Mouse (Mus musculus) kidney, embryonic 16.5 days (tissue): Measurements from ENCODE around the gene Gm20388. TPM values are rescaled to one million over a fixed set of nuclear protein-coding genes. Genes with fewer than 3 reads are reported as not detected.
A peak's percentile ranks its signal among the peaks of the same experiment; 100 is the strongest.

Experiments used
- ATAC-seq: fragments of 200-750 bp; cut with Nextera tagmentation; 2 replicates; pipeline ENCODE4 v1.8.0; 2017; ENCODE audit warnings: moderate TSS enrichment; ENCODE audit not compliant: low FRiP score, low TSS enrichment
- H3K27ac ChIP-seq: fragments of 300-500 bp; sonication (generic); 2 replicates; pipeline ENCODE4 v1.5.1; 2014; ENCODE audit warnings: low read length
- H3K27me3 ChIP-seq: fragments of 300-500 bp; sonication (generic); 2 replicates; pipeline ENCODE4 v1.6.1; 2014; ENCODE audit warnings: low read length, control low read depth, mixed read lengths; ENCODE audit not compliant: insufficient read depth
- H3K36me3 ChIP-seq: fragments of 300-500 bp; sonication (generic); 2 replicates; pipeline ENCODE4 v1.6.1; 2014; ENCODE audit warnings: low read length, control low read depth, mixed read lengths; ENCODE audit not compliant: insufficient read depth
- H3K4me1 ChIP-seq: fragments of 300-500 bp; sonication (generic); 2 replicates; pipeline ENCODE4 v1.6.1; 2014; ENCODE audit warnings: low read length, control low read depth, mixed read lengths; ENCODE audit not compliant: insufficient read depth
- H3K4me2 ChIP-seq: fragments of 300-500 bp; sonication (generic); replicated peaks from 2 replicates; pipeline ENCODE4 v1.6.1; 2014; ENCODE audit warnings: low read depth, low read length
- H3K4me3 ChIP-seq: fragments of 300-500 bp; sonication (generic); 2 replicates; pipeline ENCODE4 v1.5.1; 2014; ENCODE audit warnings: mild to moderate bottlenecking, low read length
- H3K9ac ChIP-seq: fragments of 300-500 bp; sonication (generic); replicated peaks from 2 replicates; pipeline ENCODE4 v1.6.1; 2014; ENCODE audit warnings: low read length
- H3K9me3 ChIP-seq: fragments of 300-500 bp; sonication (generic); 2 replicates; pipeline ENCODE4 v1.6.1; 2016; ENCODE audit warnings: low read length, control low read depth
- WGBS: fragments of 180-500 bp; shearing (Covaris S2); extraction: QIAGEN DNeasy Blood & Tissue Kit; methylation state at CpG from one replicate; pipeline ENCODE4 v1.1.7; 2014; 5-methylcytosine and 5-hydroxymethylcytosine counted together
- polyA plus RNA-seq: library from polyadenylated mRNA; unstranded; fragments of >200 nt; fragmentation: Nextera tagmentation; extraction: Ambion mirVana; gene quantifications from 2 replicates; pipeline ENCODE4 v1.2.1, GENCODE M21; 2015

Gene Gm20388
- polyA plus RNA-seq, 1 experiment from 2014 or later: 7.7 TPM

DNA sequence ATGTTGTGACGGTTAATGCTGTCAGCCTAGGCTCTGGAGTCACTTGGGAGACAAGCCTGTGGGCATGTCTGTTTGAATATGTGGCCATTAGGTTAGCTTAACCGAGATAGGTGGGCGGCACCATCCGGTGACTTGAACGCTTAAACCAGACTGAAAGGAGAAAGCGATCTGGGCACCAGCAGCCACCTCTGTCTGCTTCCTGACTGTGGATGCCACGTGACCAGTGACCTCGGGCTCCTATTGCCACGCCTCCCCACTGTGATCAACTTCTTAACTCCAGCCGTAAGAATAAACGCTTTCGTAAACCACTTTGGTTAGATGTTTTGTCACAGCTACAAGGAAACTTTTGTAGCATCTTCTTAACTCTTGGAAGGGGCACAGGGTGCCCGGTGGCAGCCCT is 2158.0 kb downstream of the Gm20388 start:
- Histone ChIP-seq H3K4me1 (peaks cover 10% of the 10 kb centered on the region; the same call in 1 of the 2 replicates), H3K4me3 (no peak overlapping the region), H3K9ac (no peak overlapping the region), H3K9me3 (no peaks in the 10 kb centered on the region), H3K36me3 (no peaks in the 10 kb centered on the region), H3K27me3 (no peaks in the 10 kb centered on the region), H3K27ac (no peak overlapping the region), H3K4me2 (no peak overlapping the region)
- ATAC-seq: no peak
- WGBS: 76% methylated on average over 13 of the region's 13 CpGs

DNA sequence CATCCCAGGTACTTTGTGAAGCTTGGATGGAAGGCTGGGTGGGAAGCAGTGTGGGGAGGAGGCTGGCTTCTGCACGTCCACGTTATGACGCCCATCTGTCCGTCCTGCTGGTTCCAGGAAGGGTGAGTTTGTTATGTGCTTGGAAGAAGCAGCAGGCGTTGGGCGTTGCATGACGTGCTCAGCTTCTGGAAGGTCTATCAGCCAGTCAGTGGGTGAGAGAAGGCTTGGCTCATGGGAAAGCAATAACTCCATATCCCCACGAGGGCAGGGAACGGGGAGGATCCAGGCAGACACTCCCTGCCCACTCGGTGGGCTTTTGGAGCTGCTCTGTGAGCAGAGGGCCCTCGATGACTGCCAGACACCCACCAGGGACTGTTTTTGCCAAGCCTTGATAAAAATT is 2158.6 kb downstream of the Gm20388 start:
- Histone ChIP-seq H3K27ac (no peak overlapping the region), H3K36me3 (no peaks in the 10 kb centered on the region), H3K9ac (no peak overlapping the region), H3K27me3 (no peaks in the 10 kb centered on the region), H3K4me1 (peaks cover 10% of the 10 kb centered on the region; the same call in 1 of the 2 replicates), H3K9me3 (no peaks in the 10 kb centered on the region), H3K4me3 (no peak overlapping the region), H3K4me2 (no peak overlapping the region)
- no peak for ATAC-seq
- 75% methylated on average over 11 of the region's 11 CpGs for WGBS

DNA sequence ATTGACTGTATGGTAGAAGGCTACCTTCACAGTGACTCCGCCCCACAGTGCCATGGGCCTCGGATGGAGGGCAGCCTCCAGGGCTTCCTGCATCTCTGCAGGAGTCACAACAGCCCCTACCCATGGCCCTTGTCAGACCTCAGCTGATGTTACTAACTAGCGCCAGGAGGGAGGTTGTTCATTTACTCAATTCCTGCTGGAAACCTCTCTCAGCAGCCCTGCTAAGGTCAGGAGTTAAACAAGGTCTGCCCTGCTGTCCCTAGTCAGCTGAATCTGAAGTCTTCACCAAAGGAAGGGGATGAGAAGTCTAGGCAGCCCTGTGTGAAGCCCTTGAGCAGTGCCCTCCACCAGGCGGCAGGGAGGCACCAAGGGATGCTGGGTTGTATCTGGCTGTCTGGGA is 2160.6 kb downstream of the Gm20388 start:
- no peaks in the 10 kb centered on the region for H3K9me3 ChIP-seq
- peaks cover 9% of the 10 kb centered on the region; the same call in 1 of the 2 replicates for H3K4me1 ChIP-seq
- ATAC-seq: 0 out of 2 replicates have a peak, but pooled peaks have one; percentile 24
- no peak overlapping the region for H3K9ac ChIP-seq
- H3K27ac ChIP-seq: no peak overlapping the region
- 62% methylated on average over 4 of the region's 4 CpGs for WGBS
- no peaks in the 10 kb centered on the region for H3K27me3 ChIP-seq
- no peaks in the 10 kb centered on the region for H3K36me3 ChIP-seq
- no peak overlapping the region for H3K4me3 ChIP-seq
- no peak overlapping the region for H3K4me2 ChIP-seq

DNA sequence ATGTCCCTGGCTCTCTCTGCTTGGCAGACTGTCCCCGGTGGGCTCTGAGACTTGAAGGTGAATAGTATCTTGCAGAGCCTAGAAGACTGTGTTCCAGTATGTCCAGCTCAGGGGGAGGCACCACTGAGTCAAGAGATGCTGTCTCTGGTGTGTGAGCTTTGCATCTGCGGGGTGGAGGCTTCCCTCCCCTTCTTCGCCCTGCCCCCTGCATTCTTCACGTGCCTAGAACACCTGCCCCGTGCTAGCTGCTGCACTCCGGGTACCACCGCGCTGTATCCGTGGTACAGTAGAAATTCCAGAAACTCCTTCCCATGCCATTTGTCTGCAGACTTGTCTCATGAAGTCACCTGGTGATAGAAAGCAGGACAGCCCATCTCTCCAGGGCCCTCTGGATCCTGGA is 2163.3 kb downstream of the Gm20388 start:
- Histone ChIP-seq H3K9me3 (no peaks in the 10 kb centered on the region), H3K36me3 (no peaks in the 10 kb centered on the region), H3K27ac (no peak overlapping the region), H3K4me1 (peaks cover 3% of the 10 kb centered on the region; the same call in 1 of the 2 replicates), H3K9ac (no peak overlapping the region), H3K27me3 (no peaks in the 10 kb centered on the region; the same call in 1 of the 2 replicates), H3K4me2 (no peak overlapping the region), H3K4me3 (no peak overlapping the region)
- 73% methylated on average over 9 of the region's 9 CpGs for WGBS
- no peak for ATAC-seq

DNA sequence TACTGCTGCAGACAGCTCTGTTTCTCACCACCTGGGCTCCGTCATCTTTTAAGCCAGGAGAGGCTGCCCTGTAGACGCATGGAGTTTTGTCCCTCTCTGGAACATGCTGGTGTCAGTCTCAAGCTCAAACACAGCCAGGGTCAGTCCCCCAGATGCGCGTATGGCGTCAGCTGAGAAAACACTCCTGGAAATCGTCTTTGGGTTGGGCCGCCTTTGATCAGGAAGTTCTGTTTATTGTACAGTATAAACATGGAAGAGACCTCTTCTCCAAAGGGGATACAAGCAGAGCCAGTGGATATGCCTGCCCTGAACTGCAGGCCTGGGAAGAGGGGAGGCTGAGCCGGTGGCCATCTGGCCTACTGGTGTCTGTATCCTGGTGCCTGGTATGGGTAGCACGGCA is 2163.8 kb downstream of the Gm20388 start:
- Histone ChIP-seq H3K4me1 (peaks cover 3% of the 10 kb centered on the region; the same call in 1 of the 2 replicates), H3K27ac (no peak overlapping the region), H3K4me2 (no peak overlapping the region), H3K9ac (no peak overlapping the region), H3K27me3 (no peaks in the 10 kb centered on the region; the same call in 1 of the 2 replicates), H3K4me3 (no peak overlapping the region), H3K36me3 (no peaks in the 10 kb centered on the region), H3K9me3 (no peaks in the 10 kb centered on the region)
- no peak for ATAC-seq
- WGBS: 55% methylated on average over 9 of the region's 9 CpGs

DNA sequence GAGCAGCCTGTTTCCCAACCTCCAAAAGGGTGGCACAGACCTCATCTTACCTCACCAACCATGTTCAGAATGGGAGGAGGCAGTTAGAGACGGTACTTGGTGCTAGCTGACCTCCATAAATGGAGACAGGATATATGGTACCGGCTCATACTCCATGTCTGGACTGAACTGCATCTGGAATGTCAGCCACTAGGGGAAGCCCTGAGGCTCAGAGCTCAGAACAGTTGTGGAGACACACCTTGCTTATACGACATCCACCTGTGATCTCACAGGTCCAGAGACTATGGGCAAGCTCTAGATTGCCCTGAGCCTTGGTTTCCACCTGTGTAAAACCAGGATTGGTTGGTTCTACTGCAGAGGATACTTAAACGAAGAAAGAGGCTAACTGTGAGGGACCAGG is 2164.3 kb downstream of the Gm20388 start:
- Histone ChIP-seq H3K4me1 (peaks cover 6% of the 10 kb centered on the region; the same call in 1 of the 2 replicates), H3K9ac (no peak overlapping the region), H3K4me3 (no peak overlapping the region), H3K9me3 (no peaks in the 10 kb centered on the region), H3K36me3 (no peaks in the 10 kb centered on the region), H3K27ac (no peak overlapping the region), H3K27me3 (no peaks in the 10 kb centered on the region; the same call in 1 of the 2 replicates), H3K4me2 (no peak overlapping the region)
- ATAC-seq: no peak
- WGBS: 69% methylated on average over 4 of the region's 4 CpGs

DNA sequence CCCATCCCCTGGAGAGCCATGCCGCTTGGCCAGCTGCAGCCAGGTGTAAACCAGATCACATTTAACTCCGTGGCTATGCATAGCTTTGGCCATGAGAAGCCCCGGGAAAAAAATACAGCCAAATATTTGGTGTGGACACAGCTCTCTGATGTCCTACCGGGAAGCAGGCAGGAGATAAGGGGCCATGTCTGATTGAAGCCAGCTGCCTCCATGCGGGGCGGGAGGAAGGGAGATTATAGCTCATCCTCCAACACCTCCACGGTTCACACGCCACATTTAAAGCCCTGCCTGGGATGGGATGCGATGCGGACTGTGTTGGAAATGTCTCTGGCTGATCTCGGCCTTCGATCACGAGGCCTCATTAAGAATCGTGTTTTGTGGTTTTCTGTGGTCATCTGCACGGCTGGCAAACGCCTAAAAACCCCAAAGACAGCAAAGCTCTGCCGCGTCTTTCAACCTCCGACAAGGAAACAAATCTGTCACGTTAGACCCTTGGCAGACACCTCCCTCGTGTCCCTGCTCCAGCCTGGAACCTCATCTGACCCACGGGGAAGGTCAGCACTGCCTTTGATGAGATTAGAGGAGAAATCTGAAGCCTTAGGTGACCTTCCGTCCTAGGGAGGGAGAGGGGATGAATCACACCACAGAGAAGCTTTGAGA is 2165.7 kb downstream of the Gm20388 start:
- H3K4me3 ChIP-seq: no peak overlapping the region
- ATAC-seq: no peak
- no peak overlapping the region for H3K27ac ChIP-seq
- H3K9ac ChIP-seq: no peak overlapping the region
- no peak overlapping the region for H3K4me2 ChIP-seq
- 12% methylated on average over 23 of the region's 23 CpGs for WGBS
- H3K4me1 ChIP-seq: peaks cover 10% of the 10 kb centered on the region; the same call in 1 of the 2 replicates
- no peaks in the 10 kb centered on the region; the same call in 1 of the 2 replicates for H3K27me3 ChIP-seq
- H3K9me3 ChIP-seq: no peaks in the 10 kb centered on the region
- H3K36me3 ChIP-seq: no peaks in the 10 kb centered on the region

DNA sequence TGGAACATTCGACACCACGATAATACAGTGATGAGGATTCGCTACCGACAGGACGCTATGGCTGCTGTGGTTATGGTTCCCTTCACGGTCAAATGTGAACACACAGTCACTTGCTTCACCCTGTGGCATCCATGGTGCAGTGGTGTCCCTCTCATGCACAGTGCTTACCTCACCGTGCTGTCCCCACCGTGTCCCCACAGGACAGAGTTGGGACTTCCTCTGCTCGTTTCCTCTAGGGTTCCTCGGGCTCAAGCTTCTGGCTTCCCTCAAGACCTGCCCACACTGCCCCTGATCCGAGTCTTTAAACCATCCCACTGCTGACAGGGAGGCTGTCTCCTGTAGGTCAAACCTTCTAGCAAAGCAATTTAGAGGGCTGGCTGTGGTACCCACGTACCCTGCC is 2167.7 kb downstream of the Gm20388 start:
- H3K27me3 ChIP-seq: no peaks in the 10 kb centered on the region; the same call in 1 of the 2 replicates
- peaks cover 10% of the 10 kb centered on the region; the same call in 1 of the 2 replicates for H3K4me1 ChIP-seq
- WGBS: 79% methylated on average over 12 of the region's 12 CpGs
- no peak overlapping the region for H3K9ac ChIP-seq
- H3K4me3 ChIP-seq: no peak overlapping the region
- H3K9me3 ChIP-seq: no peaks in the 10 kb centered on the region
- H3K27ac ChIP-seq: no peak overlapping the region
- ATAC-seq: no peak
- no peaks in the 10 kb centered on the region for H3K36me3 ChIP-seq
- no peak overlapping the region for H3K4me2 ChIP-seq

DNA sequence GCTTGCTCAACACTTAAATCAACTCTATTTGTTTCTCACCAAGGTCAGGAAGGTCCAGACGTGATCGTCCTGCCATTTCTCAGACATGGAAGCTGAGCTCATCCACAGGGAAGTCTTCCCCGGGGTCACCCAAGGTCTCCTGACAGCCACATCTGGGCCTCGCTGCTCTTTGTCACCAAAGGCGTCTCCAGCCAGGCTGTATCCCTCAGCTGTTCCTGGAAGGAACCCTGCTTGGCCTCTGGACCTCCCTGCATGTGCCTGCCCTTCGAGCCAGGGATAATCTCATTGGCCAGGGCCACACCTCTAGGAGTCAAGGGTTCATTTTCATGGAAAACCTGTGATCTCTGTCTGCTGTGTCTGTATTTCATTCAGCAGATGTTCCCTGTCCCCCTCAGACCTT is 2168.5 kb downstream of the Gm20388 start:
- H3K4me3 ChIP-seq: no peak overlapping the region
- ATAC-seq: no peak
- H3K9me3 ChIP-seq: no peaks in the 10 kb centered on the region
- peaks cover 10% of the 10 kb centered on the region; the same call in 1 of the 2 replicates for H3K4me1 ChIP-seq
- no peak overlapping the region for H3K4me2 ChIP-seq
- H3K9ac ChIP-seq: no peak overlapping the region
- 42% methylated on average over 6 of the region's 6 CpGs for WGBS
- no peak overlapping the region for H3K27ac ChIP-seq
- no peaks in the 10 kb centered on the region; the same call in 1 of the 2 replicates for H3K27me3 ChIP-seq
- H3K36me3 ChIP-seq: no peaks in the 10 kb centered on the region

DNA sequence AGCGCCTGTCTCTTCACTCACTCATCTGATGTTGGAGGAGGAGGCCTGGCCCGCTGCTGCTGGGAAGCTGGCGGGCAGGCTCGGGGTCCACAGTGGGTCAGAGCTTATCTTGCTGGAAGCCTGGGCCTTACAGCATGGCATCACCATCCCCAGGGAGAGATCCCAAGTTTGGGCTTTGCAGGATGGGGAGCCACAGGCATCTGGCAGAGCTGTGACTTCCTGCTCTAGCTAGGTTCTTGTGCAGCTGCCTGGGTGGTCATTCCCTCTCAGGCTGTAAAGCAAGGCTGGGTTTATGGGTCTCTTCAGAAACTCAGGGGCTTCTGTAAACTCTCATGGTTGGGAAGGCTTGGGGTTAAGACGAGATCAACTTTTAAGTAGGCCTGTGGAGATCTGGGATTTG is 2169.7 kb downstream of the Gm20388 start:
- Histone ChIP-seq H3K4me2 (no peak overlapping the region), H3K9ac (no peak overlapping the region), H3K9me3 (no peaks in the 10 kb centered on the region), H3K36me3 (no peaks in the 10 kb centered on the region), H3K27ac (peak overlapping the region; percentile 62), H3K27me3 (no peaks in the 10 kb centered on the region; the same call in 1 of the 2 replicates), H3K4me1 (peaks cover 10% of the 10 kb centered on the region; the same call in 1 of the 2 replicates), H3K4me3 (no peak overlapping the region)
- no peak for ATAC-seq
- WGBS: 28% methylated on average over 5 of the region's 5 CpGs
